Mouse (Mus musculus) ES-E14 (cell line): Measurements from ENCODE around the gene Fam92b.

Experiments
- CHD2 ChIP-seq: IDR thresholded peaks from 2 replicates; pipeline ENCODE4 v1.6.1; 2014; ENCODE audit warnings: mild to moderate bottlenecking, low read depth, low read length, inconsistent platforms
- HCFC1 ChIP-seq: IDR thresholded peaks from 2 replicates; pipeline ENCODE4 v1.6.1; 2012; ENCODE audit warnings: low read length, inconsistent platforms, borderline replicate concordance; ENCODE audit not compliant: insufficient read depth
- ZC3H11A ChIP-seq: IDR thresholded peaks from 2 replicates; pipeline ENCODE4 v1.6.1; 2012; ENCODE audit warnings: low read depth, mild to moderate bottlenecking, inconsistent platforms, low read length, borderline replicate concordance

DNA sequence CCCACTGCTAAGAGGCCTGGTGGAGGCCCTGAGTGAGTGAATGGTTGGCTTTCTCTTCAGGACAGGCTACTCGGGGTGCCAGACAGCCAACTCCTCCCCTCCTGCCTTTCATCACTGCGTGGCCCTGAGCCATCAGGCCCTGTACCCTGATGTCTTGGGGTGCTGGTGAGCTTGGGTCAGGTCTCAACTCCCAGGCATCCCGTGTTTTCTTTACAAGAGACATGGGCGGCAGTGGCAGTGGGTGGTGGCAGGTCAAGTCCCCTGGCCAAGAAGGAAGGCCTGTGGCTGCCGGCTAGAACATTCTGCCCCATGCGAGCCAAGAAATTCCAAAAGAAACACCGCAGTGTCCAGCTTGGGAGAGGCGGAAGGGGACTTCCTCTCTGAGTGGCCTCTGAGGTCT, 9.2 kb upstream of the Fam92b start:
- TF ChIP-seq HCFC1: no peak
- no peak for TF ChIP-seq ZC3H11A
- TF ChIP-seq CHD2: no peak
